Mouse (Mus musculus): ENCODE measurements at regions not wholly inside any gene's neighbourhood (a gene's known extent, or its start where the extent isn't known, plus 50 kb on each side); places are given as distances from the start of the nearest gene placed in this dataset.

- TF ChIP-seq HCFC1 (IDR thresholded peaks at IDR 0.05; ENCODE audit: borderline replicate concordance, insufficient read depth, low read length) (no peak), ZNF384 (IDR thresholded peaks at IDR 0.05; ENCODE audit: low read depth, low read length) (no peak), CHD2 (IDR thresholded peaks at IDR 0.05; ENCODE audit: low read depth, low read length) (no peak)
Measured at GRCm38 (mm10) chrX:145651647-145652046, 146.7 kb upstream of the Amot start.
